Mouse (Mus musculus) heart, adult 9 months (tissue): ENCODE data around the gene Xlr5b.
"Not testable (repeated sequence)": the region's sequence is repeated elsewhere in the genome, so short reads cannot be mapped to it uniquely, and the experiment has no call there.

ENCODE experiments used
- DNase-seq, 2 experiments: peaks; one replicate each; pipeline ENCODE4 v3.0.0; 2022; ENCODE audit warnings: low spot score in 2 of 2

Gene Xlr5b

GRCm38 (mm10) chrX:73148496-73148895, at the start of gene Xlr5b:
Gene Xlr5b, plus strand, starts transcription at chrX:73148796.
- DNase-seq = not testable (repeated sequence)

GRCm38 (mm10) chrX:73116747-73117146, 31.8 kb upstream of the Xlr5b start, which contains the start of gene Gm14685:
Gene Gm14685, plus strand, starts transcription at chrX:73117047.
- not testable (repeated sequence) for DNase-seq

GRCm38 (mm10) chrX:73122859-73123829, 25.5 kb upstream of the Xlr5b start:
- not testable (repeated sequence) for DNase-seq

GRCm38 (mm10) chrX:73143218-73143618, 5.4 kb upstream of the Xlr5b start:
- DNase-seq = not testable (repeated sequence)

GRCm38 (mm10) chrX:73149350-73149749, 754 bp downstream of the Xlr5b start, which contains the start of gene DXBay18:
Gene DXBay18, minus strand, starts transcription at chrX:73149450.
- not testable (repeated sequence) for DNase-seq

- DNase-seq = not testable (repeated sequence)
Observed at GRCm38 (mm10) chrX:73176889-73177288, 28.3 kb downstream of the Xlr5b start, which contains the start of gene Spin2d. Gene Spin2d, minus strand, starts transcription at chrX:73176989.

- DNase-seq = peak in 1 of 2 experiments; percentile 37
Observed at GRCm38 (mm10) chrX:73191934-73192333, 43.3 kb downstream of the Xlr5b start, which contains the start of gene Xlr3b. Gene Xlr3b, plus strand, starts transcription at chrX:73192207.
